Mouse (Mus musculus): ENCODE measurements around the gene Foxd1.

Foxd1 gene

DNA sequence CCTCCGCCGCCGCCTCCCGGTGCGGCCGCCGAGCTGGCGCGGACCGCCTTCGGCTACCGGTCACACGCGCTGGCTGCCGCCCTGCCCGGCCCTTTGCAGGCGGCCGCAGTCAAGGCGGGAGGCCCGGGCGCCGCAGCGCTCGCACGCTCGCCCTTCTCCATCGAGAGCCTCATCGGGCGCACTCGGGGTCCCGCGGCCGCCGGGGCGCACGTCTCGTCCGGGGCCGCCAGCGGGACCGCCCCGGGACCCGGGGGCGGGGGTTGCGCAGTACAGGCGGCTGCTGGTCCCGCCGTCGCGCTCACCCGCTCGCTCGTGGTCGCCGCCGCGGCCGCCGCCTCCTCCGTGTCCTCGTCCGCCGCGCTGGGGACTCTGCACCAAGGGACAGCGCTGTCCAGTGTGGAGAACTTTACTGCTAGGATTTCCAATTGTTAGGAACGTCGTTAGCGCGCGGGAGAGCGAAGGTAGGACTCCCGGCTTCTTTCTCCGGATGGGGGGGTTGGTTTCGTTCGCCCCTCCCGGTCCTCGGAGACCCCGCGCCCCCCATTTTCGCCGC is 1.6 kb downstream of the Foxd1 start:
- DNase-seq: no peak

DNA sequence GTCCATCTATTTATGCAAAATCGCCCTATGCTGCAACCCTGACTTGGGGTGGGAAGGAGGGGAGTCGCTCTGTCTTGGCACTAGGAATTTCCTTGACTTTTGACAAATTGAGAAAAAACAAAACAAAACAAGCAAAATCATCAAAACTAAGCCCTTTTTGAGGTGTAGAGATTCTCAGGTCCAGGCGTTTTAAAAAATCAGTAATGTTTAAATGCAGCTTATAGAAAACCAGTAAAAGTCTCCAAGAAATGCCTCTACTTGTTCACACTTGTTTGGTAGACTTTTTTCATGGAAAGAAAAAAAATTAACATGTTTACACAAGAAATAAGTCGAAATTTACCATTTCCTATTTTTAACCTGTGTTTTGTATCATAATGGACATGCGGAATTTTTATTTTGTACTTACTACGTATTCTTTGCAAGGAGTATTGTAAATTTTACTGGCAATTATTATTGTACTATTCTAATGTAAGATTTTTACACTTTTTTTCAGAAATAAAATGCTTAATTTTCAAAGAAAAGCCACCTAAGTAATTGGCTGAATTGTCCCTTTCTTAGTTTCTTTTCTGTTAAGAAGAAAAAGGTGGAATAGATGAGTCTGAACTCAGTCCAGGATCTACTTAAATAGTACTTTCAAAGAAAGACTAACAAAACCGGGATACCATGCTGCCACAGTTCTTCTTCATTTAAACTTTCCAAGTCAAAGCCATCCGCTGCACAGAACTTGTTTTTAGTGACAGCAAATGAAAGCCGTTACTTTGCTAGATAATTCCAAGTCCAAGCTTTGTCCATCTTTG is 2.3 kb downstream of the Foxd1 start:
- no peak for DNase-seq

DNA sequence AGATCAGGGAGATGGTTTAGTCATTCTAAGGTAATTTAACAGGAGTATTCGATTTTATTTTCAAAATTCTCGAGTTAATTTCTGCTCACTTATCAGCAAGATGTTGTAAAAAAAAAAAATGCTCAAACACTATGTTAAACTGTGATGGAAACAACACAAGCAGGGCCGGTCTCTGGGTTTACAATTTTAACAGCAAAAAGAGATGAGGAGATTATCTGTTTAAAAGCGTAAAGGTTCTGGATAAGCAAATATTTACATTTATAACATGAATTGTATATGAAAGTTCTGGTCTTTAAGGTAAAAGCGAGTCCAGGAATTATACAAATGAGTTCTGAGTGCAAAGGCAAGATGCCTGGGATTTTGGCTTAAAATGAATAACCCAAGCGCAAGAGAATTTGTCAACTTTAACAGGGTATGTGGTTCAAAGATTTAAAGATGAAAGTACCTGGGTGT is 3.0 kb downstream of the Foxd1 start:
- DNase-seq: no peak

DNA sequence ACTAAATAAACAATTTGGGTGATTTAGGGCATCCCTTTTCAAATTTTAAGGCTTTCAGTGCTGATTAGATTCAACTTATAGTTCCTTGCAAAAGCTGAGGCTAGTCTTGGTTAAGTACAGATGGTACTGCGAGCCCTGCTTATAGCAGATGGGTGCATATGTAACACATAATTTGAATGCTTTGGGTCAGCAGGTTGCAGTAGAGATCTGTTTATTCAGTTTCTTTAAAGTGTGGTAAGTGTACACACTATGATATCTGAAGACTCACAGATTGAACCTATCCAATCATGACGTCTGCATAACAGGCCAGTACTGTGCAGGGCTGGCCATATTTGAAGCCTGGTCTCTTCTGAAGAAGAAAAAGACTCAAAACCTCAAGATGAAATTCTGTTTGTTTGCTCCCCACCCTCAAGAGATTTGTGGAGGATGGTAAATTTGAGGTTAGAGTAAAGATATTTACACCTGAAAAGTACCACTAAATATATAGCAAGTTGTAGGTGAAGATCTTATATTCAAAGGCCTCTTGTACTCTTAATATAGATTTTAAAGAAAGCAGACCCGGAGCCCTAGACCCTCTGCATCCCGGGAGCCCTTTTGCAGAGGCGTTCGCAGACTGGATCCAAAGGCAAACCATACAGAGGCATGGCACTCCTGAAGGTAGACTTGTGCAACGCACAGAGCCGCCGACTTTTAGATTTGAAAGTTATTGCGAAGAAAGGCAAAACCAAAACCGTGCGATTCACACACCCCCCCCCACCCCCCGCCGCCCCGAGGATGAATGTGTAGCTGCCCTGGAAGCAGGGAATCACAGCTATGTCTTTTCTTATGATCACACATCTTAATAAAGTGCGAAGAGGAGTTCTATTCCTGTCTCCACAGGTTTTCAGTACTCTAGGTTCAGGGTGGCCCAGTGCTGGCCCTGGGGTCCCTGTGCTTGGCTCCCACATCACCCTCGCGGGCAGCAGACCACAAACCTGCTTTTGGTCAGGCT is 3.7 kb downstream of the Foxd1 start:
- no peak for DNase-seq

DNA sequence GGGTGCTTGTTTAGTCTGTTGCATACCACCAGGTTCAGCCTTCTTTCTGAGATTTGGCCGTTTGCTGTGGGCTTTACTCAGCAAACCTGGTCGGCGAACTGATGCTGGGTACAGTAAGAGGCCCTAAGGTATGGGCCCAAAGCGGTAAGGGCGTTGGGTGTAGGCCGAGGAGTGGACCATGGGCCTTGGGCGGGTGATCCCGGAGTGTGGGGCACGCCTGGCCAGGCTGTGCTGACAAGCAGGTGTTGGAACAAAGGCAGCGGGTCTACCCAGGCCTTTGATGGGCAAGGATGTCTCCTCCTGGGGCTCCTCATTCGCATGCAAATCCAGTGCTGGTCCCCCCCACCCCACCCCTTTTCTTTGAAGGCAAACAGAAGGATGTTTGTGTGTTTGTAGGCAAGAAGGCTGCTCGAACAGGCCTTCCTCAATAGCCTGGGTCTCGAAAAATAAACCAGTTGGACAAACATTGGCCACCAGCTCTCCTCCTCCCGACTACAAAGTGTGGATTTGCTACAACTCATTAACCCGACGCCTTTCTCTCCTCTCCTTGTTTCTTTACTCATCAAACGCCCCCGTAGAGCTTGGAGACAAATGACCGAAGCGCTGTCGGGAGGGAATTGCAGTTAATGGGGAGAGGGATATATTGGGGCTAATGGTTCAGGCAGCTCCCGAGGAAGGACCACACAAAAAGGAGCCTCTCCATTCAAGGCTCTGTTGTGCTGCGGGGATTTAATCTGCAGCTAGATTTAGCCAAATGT is 4.6 kb downstream of the Foxd1 start:
- DNase-seq: no peak

DNA sequence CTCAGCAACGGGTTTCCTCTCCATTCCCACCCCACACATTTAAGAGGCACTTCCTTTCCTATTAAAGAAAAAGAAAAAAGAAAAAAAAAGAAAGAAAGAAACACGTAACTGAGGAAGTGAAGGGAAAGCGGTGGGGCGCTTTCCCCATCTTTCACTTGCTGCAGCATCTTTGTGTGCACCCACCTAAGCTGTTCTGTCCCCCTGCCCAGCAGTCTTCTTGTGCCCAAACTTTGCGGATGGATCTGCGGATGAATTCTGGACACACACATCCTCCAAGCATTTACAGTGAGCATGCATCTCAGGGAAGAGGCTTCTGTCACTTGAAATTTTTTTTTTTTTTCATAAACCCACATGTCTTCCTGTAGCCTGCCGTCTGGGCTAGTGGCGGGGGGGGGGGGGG is 5.3 kb downstream of the Foxd1 start:
- no peak for DNase-seq

DNA sequence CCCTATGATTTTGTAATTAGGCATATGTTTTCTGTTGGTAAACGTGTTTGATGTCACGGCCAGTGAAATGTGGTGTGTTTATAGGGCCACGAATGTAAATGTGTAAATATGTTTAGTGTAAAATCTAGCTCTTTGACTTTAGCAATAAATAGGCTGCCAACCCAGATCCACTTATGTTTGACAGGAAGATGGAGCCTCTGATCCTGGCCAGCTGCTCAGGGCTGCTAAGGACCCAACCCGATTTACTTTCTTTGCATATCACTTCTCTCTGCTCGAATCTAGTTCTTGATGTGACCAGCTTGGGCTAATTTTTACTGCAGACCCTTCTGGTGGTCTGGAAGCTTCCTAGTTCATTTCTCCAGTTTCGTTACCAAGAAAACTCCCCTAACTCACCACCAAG is 6.3 kb downstream of the Foxd1 start:
- no peak for DNase-seq

DNA sequence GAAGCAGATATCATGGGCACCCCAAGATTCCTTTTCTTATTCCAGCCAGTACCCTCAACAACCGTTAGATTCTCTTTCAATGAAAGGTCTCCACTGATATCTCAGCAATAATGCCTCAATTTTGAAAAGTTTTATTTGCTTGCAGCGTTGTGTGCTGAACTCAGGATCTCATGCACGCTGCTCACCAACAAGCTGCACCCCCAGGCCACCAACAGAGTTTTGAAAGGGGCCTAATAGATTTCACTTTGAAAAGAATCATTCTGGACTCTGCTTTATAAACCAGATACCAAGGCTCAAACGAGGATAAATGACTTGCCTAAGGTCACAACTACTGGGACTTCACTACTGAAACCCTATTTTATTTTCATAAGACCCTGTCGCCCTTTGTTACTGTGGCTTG is 7.1 kb downstream of the Foxd1 start:
- DNase-seq: no peak

DNA sequence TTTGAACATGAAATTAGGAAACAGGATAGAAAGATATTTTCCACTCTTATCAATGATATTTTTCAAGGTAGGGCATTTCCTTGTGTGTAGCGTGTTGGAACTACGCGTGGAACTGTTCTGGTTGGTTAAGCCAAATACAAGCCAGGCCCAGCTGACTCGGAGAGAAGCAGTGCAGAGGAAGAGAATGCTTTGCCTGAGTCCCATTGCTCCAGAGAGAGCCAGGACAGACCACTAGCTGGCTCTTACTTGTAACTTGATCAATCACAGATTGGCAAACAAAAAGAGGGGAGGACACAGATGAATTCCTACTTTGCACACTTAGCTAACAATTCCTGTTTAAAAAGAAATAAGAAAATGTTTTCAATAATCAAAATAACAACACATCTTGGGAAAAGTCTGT is 9.0 kb downstream of the Foxd1 start:
- no peak for DNase-seq

DNA sequence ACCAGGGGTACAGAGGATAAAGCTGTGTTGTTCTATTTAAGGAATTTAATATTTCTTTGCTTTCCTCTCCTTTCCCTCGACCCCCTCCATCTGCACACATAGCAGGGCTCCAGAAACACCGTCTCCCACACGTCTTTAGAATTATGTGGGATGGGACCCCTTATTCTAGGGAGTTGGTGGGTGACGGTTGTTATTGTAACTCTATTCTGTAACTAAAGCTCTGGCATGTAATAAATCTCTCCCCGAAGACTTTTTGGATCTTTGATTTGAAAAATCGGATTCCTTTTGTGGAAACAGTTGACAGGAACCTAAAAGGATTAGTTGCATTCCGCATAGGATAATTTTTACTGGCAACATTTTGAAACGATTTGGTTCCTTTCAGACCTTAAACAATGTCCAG is 11.0 kb downstream of the Foxd1 start:
- no peak for DNase-seq

DNA sequence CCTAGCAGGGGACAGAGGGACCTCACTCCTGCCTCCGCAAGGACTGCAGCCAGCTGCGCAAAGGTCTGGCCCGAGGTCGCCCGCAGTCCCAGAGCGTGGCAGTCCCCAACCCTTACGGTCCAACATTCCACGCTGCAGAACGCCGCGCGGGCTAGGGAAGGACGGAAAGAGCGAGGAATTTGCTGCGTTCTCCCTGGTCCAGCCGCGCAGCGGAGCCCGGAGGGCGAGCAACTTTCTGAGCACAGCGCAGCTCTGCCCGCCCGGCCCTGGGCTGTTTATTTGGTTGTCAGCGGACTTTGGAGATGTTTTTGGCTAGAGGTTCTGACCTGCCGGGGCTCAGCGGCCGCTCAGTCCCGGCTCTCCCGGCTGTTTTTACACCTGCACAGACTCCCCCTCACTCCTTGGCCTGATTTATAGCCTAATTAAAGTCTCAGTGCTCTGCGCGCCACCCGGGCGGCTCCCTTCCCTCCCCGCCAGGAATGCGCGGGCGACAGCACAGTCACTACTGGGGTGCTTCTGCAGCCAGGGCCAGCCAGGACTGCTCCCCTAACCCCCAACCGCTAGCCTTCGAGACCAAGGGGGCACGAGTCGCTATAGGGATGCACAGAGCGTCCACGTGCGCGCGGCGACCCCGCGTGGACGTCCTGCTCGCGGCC is 11.9 kb downstream of the Foxd1 start:
- no peak for DNase-seq

DNA sequence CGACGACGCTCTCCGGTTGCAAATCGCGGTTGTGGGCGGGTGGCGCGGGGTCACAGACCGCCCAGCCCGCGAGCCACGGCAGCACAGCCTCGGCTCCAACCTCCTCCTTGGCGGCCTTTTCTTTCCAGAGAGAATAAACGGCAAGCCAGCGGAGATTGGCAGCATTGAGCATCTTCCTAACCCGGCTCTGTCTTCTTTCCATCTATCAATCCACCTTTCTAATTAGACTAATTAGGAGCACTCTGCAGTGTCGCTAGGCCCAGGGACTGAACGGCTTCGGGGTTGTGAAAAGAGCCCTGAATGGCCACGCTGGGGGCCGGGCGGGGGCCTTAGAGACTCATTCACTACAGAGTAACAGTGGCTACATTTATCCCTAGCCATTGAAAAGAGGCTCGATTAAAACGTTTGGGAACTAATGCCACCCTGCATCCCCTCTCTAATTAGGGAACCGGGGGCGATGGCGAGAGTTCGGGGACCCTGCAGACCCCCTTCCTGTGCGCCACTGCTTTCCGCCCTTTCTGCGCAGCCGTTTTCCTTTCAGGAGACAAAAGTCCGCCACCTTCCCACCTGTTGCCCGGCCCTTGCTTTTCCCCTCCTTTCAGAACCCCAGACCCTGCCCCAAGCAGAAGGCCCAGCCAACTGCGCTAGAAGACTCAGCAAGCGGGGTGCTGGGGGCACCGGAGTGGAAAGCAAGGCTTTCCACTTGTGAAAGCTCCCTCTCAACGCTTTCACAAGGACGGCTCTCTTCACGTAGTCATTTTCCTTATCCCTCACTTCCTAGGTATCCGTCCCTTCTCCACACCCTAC is 12.6 kb downstream of the Foxd1 start:
- no peak for DNase-seq

DNA sequence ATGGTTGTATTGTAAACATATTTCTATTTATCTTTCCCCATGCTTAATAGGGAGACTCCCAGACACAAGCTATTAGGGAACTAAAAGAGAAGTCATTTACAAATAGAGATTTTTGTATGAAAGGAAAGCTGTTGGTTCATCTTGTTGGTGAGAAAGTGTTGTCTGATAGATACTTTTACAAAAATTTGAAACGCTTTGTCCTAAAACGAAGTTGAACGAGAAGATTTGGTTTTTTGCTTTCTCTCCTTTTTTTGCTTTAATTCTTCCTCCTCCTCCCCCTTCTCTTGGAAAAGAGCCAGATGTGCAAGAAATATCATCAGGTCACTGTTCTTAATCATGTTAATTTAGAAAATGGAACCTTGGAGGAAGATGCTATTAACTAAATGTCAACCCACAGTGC is 13.6 kb downstream of the Foxd1 start:
- DNase-seq: no peak

DNA sequence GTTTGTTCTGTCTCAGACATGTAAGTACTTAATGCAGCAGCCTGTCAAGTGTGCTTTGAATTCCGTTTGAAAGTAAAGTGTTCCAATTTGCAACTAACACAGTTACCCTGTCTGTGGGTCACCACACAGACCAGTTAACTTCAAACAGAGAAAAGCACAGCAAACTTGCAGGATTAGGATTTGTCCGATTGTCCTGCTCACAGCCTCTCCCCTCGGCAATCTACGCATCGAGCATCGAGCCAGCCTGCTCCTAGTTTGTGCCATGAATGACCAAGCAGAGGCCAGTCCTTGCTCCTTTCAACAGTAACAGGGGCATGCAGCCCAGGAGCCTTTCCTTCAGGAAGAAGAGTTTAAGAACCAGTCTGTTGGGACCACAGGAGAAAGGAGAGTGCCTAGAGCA is 15.0 kb downstream of the Foxd1 start:
- DNase-seq: no peak

DNA sequence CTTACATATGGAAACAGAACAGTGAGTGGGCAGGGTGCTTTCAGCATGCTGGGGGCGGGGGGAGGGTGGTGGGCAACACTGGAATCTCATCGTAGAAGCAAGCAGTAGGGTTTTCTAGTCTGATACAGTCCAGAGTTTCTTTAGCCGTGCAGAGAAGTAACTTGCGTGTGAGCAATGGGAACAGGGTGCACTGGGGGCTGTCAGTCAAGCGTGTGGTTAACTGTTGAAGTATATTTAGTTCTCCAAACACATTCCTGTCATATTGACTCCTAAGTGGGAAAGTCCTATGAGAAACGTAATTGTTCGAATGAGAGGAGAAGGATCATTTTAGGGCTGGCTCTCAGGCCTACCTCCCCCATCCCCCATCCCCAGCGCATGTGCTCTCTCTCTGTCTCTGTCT is 20.5 kb downstream of the Foxd1 start:
- DNase-seq: no peak

DNA sequence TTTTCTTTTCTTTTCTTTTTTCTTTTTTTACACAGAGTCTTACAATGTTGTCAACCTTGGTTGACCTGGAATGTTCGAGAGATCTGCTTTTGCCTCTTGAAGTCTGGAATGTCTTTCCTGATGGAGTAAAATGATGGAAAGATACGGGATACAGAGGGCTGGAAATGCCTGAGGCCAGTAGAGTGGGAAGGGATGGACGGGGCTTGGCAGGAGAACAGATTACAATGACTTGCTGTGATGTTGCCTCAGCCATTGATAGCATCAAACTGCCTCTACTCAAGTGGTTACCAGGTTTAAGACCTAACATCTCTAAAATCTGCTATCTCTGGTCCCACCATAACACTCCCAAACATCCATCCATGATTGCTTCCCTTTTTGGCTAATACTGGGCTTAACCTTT is 20.9 kb downstream of the Foxd1 start:
- DNase-seq: no peak

DNA sequence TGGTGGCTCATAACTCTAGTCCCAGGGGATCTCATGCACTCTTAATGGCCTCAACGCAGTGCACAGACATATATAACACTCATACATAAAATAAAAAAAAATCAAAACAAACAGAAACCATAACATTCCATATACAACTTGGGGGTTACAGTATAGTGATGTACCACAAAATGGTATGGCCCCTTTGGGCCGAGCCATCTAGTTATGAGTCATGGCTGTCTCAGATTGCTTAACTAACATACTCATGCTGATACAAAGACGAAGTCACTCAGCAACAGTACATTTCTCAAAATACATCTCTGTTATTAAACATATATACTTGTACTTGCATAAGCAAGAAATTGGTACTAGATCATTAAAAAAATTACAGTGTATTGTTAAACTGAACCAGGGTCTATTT is 23.7 kb downstream of the Foxd1 start:
- DNase-seq: no peak

DNA sequence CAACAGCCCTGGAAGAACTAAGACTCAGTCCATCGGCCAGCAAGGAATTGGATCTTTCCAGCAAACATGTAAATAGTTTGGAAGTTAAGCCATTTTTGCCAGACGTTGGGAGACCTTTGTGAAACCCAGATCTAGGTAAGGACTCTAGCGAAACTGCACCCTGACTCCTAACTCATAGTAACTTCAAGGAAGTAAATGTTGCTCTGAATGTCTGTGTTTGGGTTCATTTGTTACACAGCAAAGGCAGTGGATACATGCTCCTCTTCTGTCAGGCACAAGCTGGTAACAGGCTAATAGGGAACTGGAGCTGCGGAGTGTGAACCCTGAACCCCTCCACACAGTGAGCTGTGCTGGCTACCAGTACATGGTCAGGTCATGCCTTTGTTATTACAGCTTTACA is 28.7 kb downstream of the Foxd1 start:
- no peak for DNase-seq

DNA sequence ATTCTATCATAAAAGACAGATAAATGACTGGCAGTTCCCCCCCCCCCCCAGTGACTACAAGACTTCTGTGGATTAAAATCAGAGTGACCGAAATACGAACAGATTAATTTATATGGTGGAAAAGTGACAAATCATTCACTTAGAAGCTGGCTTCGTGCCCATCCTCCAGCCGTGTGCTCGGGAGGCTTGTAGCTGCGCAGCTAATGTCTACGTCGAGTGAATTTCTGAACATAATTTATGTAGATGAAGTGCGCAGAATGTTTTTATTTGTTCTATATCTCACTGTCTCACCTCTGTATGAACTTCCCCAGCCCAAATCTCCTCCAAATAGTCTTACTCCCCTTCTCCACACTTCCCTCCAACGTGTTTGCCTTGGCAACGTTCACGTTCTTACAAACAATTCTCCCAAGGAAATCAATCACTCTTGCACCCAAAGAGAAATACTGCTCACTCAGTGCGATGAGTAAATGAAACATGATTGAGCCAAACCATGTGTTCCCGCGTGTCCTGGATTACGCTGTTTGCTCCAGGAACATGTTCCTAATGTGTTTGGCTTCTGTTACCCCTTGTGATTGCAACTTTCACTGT is 30.0 kb downstream of the Foxd1 start:
- no peak for DNase-seq

DNA sequence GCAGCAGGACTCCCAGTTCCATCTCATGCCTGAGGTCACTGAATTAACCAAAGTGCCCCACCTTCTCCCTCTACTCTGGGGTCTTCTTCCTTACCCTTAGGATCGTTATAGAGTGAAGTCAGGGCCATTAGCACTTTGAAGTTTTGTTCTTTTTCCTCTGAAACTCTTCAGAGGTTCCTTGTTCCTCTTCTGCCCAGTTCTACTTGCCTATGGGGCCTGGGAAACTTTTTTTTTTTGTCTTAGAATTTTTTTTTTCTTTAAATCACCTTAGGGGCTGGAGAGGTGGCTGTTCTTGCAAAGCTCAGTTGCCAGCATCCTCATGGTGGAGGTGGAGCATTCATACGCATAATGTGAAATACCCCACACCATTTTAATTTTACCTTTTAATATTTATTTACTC is 31.8 kb downstream of the Foxd1 start:
- no peak for DNase-seq

DNA sequence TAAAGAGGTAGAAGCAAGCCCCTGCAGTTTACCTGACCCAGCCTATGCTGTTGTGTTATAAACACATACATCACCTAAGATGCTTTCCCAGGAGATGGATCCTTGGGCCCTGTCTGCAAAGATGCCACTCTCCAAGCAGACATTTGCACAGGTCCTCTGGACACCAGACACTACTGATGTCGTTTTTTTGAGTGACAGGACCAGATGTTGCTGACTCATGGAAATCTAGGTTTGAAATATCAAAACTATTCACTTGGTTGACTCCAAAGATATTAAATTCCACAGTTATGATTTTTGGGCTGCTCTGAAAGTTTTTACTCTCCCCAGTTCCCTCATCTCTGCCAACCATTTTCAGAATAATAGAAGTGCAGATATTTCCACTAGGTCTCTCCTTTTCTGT is 35.0 kb downstream of the Foxd1 start:
- no peak for DNase-seq
